Mouse (Mus musculus) hindbrain, postnatal 0 days (tissue): ENCODE data around the gene Ube2d3. TPM values are rescaled to one million over a fixed set of nuclear protein-coding genes. Genes with fewer than 3 reads are reported as not detected.

Experiments
- ATAC-seq: fragments of 200-750 bp; cut with Nextera tagmentation; 2 replicates; pipeline ENCODE4 v1.8.0; 2017; ENCODE audit warnings: mild to moderate bottlenecking, moderate TSS enrichment, moderate library complexity
- DNase-seq: peaks from one replicate; pipeline ENCODE4 v3.0.0-alpha.2; 2015; ENCODE audit warnings: low spot score
- H3K27ac ChIP-seq: fragments of 300-500 bp; sonication (generic); 2 replicates; pipeline ENCODE4 v1.5.1; 2014; ENCODE audit warnings: mild to moderate bottlenecking
- H3K27me3 ChIP-seq: fragments of 300-500 bp; sonication (generic); 2 replicates; pipeline ENCODE4 v1.6.1; 2014; ENCODE audit warnings: low read length, mixed read lengths; ENCODE audit not compliant: insufficient read depth
- H3K36me3 ChIP-seq: fragments of 300-500 bp; sonication (generic); 2 replicates; pipeline ENCODE4 v1.6.1; 2014; ENCODE audit warnings: low read length, mixed read lengths; ENCODE audit not compliant: insufficient read depth
- H3K4me1 ChIP-seq: fragments of 300-500 bp; sonication (generic); 2 replicates; pipeline ENCODE4 v1.6.1; 2014; ENCODE audit warnings: antibody characterized with exemption, low read length, mixed read lengths; ENCODE audit not compliant: insufficient read depth
- H3K4me2 ChIP-seq: fragments of 300-500 bp; sonication (generic); 2 replicates; pipeline ENCODE4 v1.6.1; 2014; ENCODE audit warnings: low read depth, mild to moderate bottlenecking, low read length, moderate library complexity, mixed read lengths
- H3K4me3 ChIP-seq: fragments of 300-500 bp; sonication (generic); 2 replicates; pipeline ENCODE4 v1.5.1; 2014; ENCODE audit warnings: low read length
- H3K9ac ChIP-seq: fragments of 300-500 bp; sonication (generic); replicated peaks from 2 replicates; pipeline ENCODE4 v1.6.1; 2014; ENCODE audit warnings: mild to moderate bottlenecking, low read length, moderate library complexity, mixed read lengths
- H3K9me3 ChIP-seq: fragments of 300-500 bp; sonication (generic); 2 replicates; pipeline ENCODE4 v1.6.1; 2016; ENCODE audit warnings: low read length, mixed read lengths
- CTCF ChIP-seq: IDR thresholded peaks from 2 replicates; pipeline ENCODE4 v1.5.1; 2016; ENCODE audit warnings: antibody characterized with exemption, control low read depth, low read depth
- WGBS: fragments of 180-500 bp; shearing (Covaris S2); extraction: QIAGEN DNeasy Blood & Tissue Kit; methylation state at CpG from one replicate; pipeline ENCODE4 v1.1.7; 2014; 5-methylcytosine and 5-hydroxymethylcytosine counted together
- polyA plus RNA-seq: library from polyadenylated mRNA; unstranded; fragments of >200 nt; fragmentation: Nextera tagmentation; extraction: Ambion mirVana; gene quantifications from 2 replicates; pipeline ENCODE4 v1.2.1, GENCODE M21; 2015
- total RNA-seq: library from RNA; depleted of rRNA; stranded (reverse); fragments of >200 nt; gene quantifications from 2 replicates; pipeline ENCODE4 v1.2.3, GENCODE M21; 2014

Ube2d3 gene
- total and polyA plus RNA-seq, 2 experiments from 2014 or later: 336 to 632 TPM

DNA sequence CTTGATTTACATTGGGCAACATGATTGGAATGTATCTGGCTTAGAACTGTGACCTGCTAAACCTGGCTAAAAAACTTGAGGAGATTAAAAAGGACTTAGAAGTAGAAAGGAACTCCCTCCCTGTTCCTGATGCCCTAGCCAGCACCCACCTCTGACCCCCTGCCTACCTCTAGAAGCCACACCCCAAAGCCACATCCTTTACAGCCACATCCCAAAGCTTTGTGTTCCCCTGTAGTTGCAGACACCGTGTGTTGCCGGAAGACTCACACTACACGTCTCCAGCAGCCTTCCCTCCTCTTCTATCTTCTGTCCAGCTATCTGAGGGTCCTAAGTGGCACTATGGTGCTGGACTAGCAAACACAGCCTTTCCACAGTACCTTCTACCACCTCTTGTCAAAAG is 20.1 kb upstream of the Ube2d3 start:
- H3K27me3 ChIP-seq: no peaks in the 10 kb centered on the region
- H3K36me3 ChIP-seq: no peaks in the 10 kb centered on the region
- no peak overlapping the region for H3K9ac ChIP-seq
- WGBS: 82% methylated on average over 3 of the region's 3 CpGs
- DNase-seq (no peak), ATAC-seq (no peak)
- TF ChIP-seq CTCF: no peak
- no peak overlapping the region for H3K4me2 ChIP-seq
- H3K4me3 ChIP-seq: no peak overlapping the region
- H3K27ac ChIP-seq: no peak overlapping the region
- H3K4me1 ChIP-seq: peaks cover 3% of the 10 kb centered on the region; the same call in 1 of the 2 replicates
- no peaks in the 10 kb centered on the region for H3K9me3 ChIP-seq

DNA sequence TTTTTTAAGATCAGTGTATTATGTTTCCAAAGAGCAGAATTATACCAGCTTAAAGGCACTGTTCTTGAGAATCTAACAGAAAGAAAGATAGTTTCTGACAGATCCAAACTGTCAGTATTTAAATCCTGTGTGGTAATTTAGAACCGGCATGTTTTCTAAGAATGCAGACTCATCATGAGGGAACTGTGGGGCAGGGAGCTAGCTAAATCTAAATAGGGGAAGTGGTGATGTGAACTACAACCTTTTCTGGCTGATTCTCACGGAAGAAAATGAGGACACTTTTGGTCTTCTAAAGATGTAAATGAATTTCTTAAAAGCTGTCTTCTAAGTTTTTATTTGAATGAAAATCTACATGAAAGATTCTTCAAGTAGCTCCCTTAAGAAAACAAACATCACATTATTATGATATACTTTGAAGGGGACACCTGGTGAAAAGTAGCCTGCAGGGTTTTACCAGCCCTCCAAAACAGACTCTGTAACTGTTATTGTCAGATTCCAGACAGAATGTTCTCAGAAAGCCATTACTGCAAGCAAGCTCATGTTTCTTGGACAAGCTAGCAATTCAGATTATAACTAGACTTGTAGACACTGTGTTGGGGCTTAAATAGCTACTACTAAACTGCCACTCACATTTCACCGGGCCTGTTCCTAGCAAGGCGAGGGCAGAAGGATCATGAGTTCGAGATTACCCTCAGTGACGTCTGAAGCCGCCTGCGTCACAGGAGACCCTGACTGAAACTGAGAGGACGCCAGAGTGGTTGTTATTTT is 17.2 kb upstream of the Ube2d3 start:
- Histone ChIP-seq H3K4me2 (no peak overlapping the region), H3K36me3 (no peaks in the 10 kb centered on the region), H3K4me1 (peaks cover 3% of the 10 kb centered on the region; the same call in 1 of the 2 replicates), H3K27ac (no peak overlapping the region), H3K4me3 (no peak overlapping the region), H3K27me3 (no peaks in the 10 kb centered on the region), H3K9ac (no peak overlapping the region), H3K9me3 (no peaks in the 10 kb centered on the region)
- no peak for TF ChIP-seq CTCF
- ATAC-seq (no peak), DNase-seq (no peak)
- WGBS: 90% methylated on average over 9 of the region's 9 CpGs

DNA sequence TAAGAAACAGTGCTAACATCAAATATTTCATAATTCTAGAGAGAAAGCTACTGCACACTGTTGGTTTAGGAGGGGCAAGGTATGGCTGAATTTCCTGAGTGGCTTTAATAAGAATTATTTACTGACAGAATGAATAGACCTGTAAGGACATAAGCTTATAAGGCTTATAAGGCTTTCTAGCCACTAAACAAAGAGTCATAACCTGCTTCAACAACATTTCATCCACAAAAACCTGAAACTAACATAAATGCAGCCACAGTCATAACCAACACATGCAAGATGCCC is 16.7 kb upstream of the Ube2d3 start:
- ATAC-seq: no peak
- Histone ChIP-seq H3K4me1 (peaks cover 3% of the 10 kb centered on the region; the same call in 1 of the 2 replicates), H3K27me3 (no peaks in the 10 kb centered on the region), H3K9me3 (no peaks in the 10 kb centered on the region), H3K27ac (no peak overlapping the region), H3K4me3 (no peak overlapping the region), H3K4me2 (no peak overlapping the region), H3K9ac (no peak overlapping the region), H3K36me3 (no peaks in the 10 kb centered on the region)
- TF ChIP-seq CTCF: no peak
- no peak for DNase-seq

DNA sequence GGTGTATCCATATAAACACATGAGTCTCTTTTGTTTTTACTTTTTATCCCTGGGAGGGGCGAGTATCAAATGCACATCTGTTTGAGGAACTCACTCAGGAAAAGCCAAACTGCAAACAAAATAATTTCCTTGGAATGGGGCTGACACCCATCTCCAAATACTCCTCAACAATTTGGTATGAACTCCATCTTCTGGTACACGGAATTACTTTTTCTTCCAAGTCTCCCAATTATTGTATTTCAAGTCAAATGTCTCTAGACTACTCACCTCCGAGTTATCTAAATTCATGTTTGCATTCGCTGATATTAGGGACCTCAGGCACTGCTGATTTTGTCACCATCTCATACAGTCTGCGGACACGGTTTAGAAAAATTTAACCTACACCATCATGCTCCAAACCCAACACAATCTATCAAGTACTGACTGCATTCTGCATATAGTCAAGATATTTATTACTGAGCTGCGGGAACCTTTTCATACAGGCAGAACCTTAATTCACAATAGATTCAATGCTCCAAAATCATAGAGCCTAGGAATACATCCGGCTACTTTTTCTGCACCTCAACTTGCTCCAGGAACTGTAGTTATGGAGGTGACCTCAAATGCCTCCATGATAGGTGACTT is 15.6 kb upstream of the Ube2d3 start:
- Histone ChIP-seq H3K4me1 (peaks cover 3% of the 10 kb centered on the region; the same call in 1 of the 2 replicates), H3K9me3 (no peaks in the 10 kb centered on the region), H3K27ac (peak overlapping the region; percentile 97), H3K4me3 (peak overlapping the region; percentile 73), H3K36me3 (no peaks in the 10 kb centered on the region), H3K4me2 (peak overlapping the region; percentile 86), H3K27me3 (no peaks in the 10 kb centered on the region), H3K9ac (peak overlapping the region; percentile 77)
- TF ChIP-seq CTCF: no peak
- ATAC-seq: no peak
- WGBS: 28% methylated on average over 8 of the region's 8 CpGs
- DNase-seq: no peak

DNA sequence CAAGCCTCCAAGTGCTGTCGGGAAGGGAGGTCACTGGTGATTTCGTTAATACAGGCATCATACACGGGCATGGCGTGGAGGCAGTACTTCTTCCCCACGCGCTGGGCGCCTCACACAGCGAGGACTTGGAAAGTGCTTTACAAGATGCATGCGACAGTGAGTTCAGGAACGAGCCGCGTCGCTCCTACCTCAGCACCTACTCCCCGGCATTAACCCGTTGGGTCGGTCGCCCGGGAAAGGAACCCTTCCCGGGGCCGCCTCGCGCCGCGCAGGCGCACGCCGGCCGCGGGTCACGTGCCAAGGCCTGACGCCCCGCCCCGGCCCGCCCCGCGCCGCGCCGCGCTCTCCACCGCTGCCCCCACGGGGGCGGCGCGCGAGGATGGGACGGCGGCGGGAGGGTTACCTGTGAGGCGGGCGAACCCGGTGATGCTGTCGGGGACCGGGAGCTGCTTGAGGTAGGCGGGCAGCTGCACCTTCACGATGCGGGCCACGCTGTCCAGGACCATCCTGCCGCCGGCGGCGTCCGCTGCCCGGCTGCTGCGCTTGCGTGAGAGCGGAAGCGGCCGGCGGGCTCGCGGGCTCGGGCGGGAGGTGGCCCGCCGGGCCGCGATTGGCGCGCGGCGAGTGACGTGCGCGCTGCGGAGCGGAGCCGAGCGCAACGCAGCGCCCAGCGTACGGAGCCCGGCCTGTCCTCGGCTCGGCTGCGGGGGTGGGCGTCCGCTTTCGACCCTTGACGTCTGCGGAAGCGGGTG is 14.9 kb upstream of the Ube2d3 start:
- WGBS: under 1% methylated on average over 92 of the region's 103 CpGs
- Histone ChIP-seq H3K9ac (peak overlapping the region; percentile 77), H3K4me3 (peak overlapping the region; percentile 73), H3K27me3 (no peaks in the 10 kb centered on the region), H3K36me3 (no peaks in the 10 kb centered on the region), H3K9me3 (no peaks in the 10 kb centered on the region), H3K4me1 (0 out of 2 replicates have a peak, but pooled peaks cover 3% of the 10 kb centered on the region), H3K27ac (peak overlapping the region; percentile 97), H3K4me2 (peak overlapping the region; percentile 86)
- peak; percentile 96 for DNase-seq
- ATAC-seq: peak; percentile 98
- no peak for TF ChIP-seq CTCF

DNA sequence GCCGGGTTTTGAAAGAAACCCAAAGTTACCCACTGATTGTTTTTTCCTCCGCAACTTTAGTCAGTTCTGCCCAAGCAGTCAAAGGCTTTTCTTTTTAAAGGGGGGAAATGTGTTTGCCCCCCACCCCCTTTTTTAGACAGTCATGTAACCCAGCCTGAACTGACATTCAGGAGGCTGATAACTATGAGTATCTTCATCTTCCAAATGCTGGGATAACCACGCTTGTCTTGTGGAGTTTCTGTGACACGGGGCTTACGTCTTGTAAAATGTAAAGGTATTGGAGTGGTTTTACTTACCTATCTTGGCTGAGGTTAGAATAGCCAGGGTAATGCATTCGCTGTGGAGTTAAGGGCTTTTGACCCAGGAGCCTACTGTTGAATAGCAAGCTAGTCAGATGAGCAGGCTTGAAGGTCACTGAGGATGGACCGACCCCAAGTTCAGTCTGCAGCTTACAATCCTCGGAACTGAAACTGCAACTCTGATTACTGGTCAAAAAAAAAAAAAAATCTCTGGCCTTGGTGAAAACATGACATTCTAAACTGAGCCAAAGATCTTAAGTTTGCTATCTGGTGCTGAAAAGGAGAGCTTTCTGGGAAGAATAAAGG is 14.2 kb upstream of the Ube2d3 start, which contains the start of gene Cisd2:
TSS of gene Cisd2 (minus strand) at position 318 of the 605 bp plus-strand sequence.
- no peak for TF ChIP-seq CTCF
- Histone ChIP-seq H3K4me3 (peak within 1 kb of the TSS; percentile 73), H3K9me3 (no peaks in the 10 kb centered on the region), H3K9ac (peak within 1 kb of the TSS; percentile 77), H3K4me2 (peak within 1 kb of the TSS; percentile 86), H3K27ac (peak within 1 kb of the TSS; percentile 97), H3K36me3 (no peaks in the 10 kb centered on the region), H3K27me3 (no peaks in the 10 kb centered on the region), H3K4me1 (0 out of 2 replicates have a peak, but pooled peaks cover 3% of the 10 kb centered on the region)
- peak; percentile 46 for ATAC-seq
- no peak for DNase-seq
- 2% methylated on average over 8 of the region's 8 CpGs for WGBS
